Mouse (Mus musculus): ENCODE data around the gene Timm8a1. TPM values are rescaled to one million over a fixed set of nuclear protein-coding genes. Genes with fewer than 3 reads are reported as not detected.

The Timm8a1 gene
- total and polyA plus RNA-seq, 3 experiments = 48.2 to 216 (median 152) TPM

GRCm38 (mm10) chrX:134582888-134583669 lies 41.4 kb upstream of the Timm8a1 start, which contains the start of gene Btk:
TSS of gene Btk (minus strand) at chrX:134583570.
- H3K79me2 ChIP-seq (replicated peaks; ENCODE audit: control insufficient read depth, extremely low read depth, insufficient read depth, poor library complexity, severe bottlenecking) = peaks cover 48% of the 10 kb centered on the region
- peaks cover 3 to 4% of the 10 kb centered on the region in 2 experiments for H3K36me3 ChIP-seq (replicated peaks in 1 of 2; ENCODE audit: control insufficient read depth in 1 of 2, insufficient read depth in 1 of 2, low read length in 1 of 2)
- peak within 1 kb of the TSS; percentile 85 for H3K27ac ChIP-seq (ENCODE audit: insufficient read depth, low read depth)
- dilution Hi-C loops (cut with MboI; ENCODE audit: extremely low pct_ligation_motif_present, extremely low pct_unique_long_range_greater_than_20kb, low sequenced_read_pairs) = no loop called here
- H3K9ac ChIP-seq (ENCODE audit: insufficient read depth, low read depth) = peak within 1 kb of the TSS; percentile 93
- TF ChIP-seq ZC3H11A (IDR thresholded peaks at IDR 0.05; ENCODE audit: low read depth, low read length) (no peak), RAD21 (IDR thresholded peaks at IDR 0.05; ENCODE audit: low read depth, low read length) (no peak), ZMIZ1 (IDR thresholded peaks at IDR 0.05; ENCODE audit: low read depth, low read length) (0 out of 2 replicates have a peak, but pooled peaks have one; percentile 30), TCF12 (IDR thresholded peaks at IDR 0.05; ENCODE audit: low read depth, low read length) (peak; percentile 39; the same call in 1 of the 2 replicates), EP300 (IDR thresholded peaks at IDR 0.05; ENCODE audit: low read length) (peak; percentile 57), MAFK (IDR thresholded peaks at IDR 0.05; ENCODE audit: insufficient replicate concordance, low read length) (no peak), CTCF (conservative IDR thresholded peaks at IDR 0.05 in 1 of 2, IDR thresholded peaks at IDR 0.05 in 1 of 2; ENCODE audit: low read depth in 2 of 2, low read length in 2 of 2) (no peak), POLR2A (IDR thresholded peaks at IDR 0.05; ENCODE audit: low read depth, low read length) (peak; percentile 61), SIN3A (IDR thresholded peaks at IDR 0.05; ENCODE audit: low read length) (0 out of 2 replicates have a peak, but pooled peaks have one; percentile 19), MYC (IDR thresholded peaks at IDR 0.05; ENCODE audit: low read depth, low read length) (no peak), TBP (conservative IDR thresholded peaks at IDR 0.05; ENCODE audit: low read depth, low read length) (peak; percentile 22; the same call in 1 of the 2 replicates), POLR2AphosphoS2 (IDR thresholded peaks at IDR 0.05; ENCODE audit: low read depth, low read length) (no peak), ZNF384 (IDR thresholded peaks at IDR 0.05; ENCODE audit: low read depth, low read length) (peak; percentile 87), IRF4 (IDR thresholded peaks at IDR 0.05; ENCODE audit: low read depth, low read length) (peak; percentile 63; the same call in 1 of the 2 replicates), ELF1 (IDR thresholded peaks at IDR 0.05; ENCODE audit: low read depth, low read length) (peak; percentile 20; the same call in 1 of the 2 replicates), MEF2A (IDR thresholded peaks at IDR 0.05; ENCODE audit: borderline replicate concordance, low read depth, low read length) (0 out of 2 replicates have a peak, but pooled peaks have one; percentile 9), CHD1 (IDR thresholded peaks at IDR 0.05; ENCODE audit: low read depth, low read length) (peak; percentile 89; the same call in 1 of the 2 replicates), E2F4 (IDR thresholded peaks at IDR 0.05; ENCODE audit: insufficient replicate concordance, low read depth, low read length) (no peak), HCFC1 (IDR thresholded peaks at IDR 0.05; ENCODE audit: low read depth, low read length) (peak; percentile 22; the same call in 1 of the 2 replicates), JUN (IDR thresholded peaks at IDR 0.05; ENCODE audit: insufficient read depth, low read depth, low read length) (no peak), NELFE (IDR thresholded peaks at IDR 0.05; ENCODE audit: low read depth, low read length) (peak; percentile 63; the same call in 1 of the 2 replicates), MXI1 (IDR thresholded peaks at IDR 0.05; ENCODE audit: low read depth, low read length) (0 out of 2 replicates have a peak, but pooled peaks have one; percentile 31), ETS1 (conservative IDR thresholded peaks at IDR 0.05; ENCODE audit: low read depth, low read length) (no peak)
- no peaks in the 10 kb centered on the region for H3K9me3 ChIP-seq (replicated peaks; ENCODE audit: low read length)
- no peaks in the 10 kb centered on the region; a peak in 1 of 4 replicates for H3K4me1 ChIP-seq (ENCODE audit: control insufficient read depth in 1 of 2, insufficient read depth in 2 of 2)
- peak within 1 kb of the TSS; percentile 72 to 93 (median 90) for H3K4me3 ChIP-seq (replicated peaks in 1 of 3; ENCODE audit: low read depth in 2 of 3, low read length in 2 of 3, poor library complexity in 1 of 3)
- peak; percentile 51 for DNase-seq (ENCODE audit: extremely low read depth)
- peak within 1 kb of the TSS; percentile 82 for H3K4me2 ChIP-seq (ENCODE audit: insufficient read depth, low read depth, poor library complexity, severe bottlenecking)
- in situ Hi-C loops (cut with MboI; ENCODE audit: low pct_ligation_motif_present, low pct_unique_long_range_greater_than_20kb, low sequenced_read_pairs) = no loop called here
- no peaks in the 10 kb centered on the region for H3K27me3 ChIP-seq (replicated peaks)
